Mouse (Mus musculus) MEL (cell line): ENCODE results near the gene Actr1a.

Experiments
- CTCF ChIP-seq, 3 experiments: IDR thresholded peaks in 2 of 3; conservative IDR thresholded peaks in 1 of 3; 2 replicates each; pipeline ENCODE4 v1.5.1; 2011 to 2012; ENCODE audit warnings: low read length in 3 of 3, low read depth in 2 of 3, mild to moderate bottlenecking in 2 of 3, improper control_type of control experiment in 1 of 3, inconsistent platforms in 1 of 3, mixed read lengths in 1 of 3, moderate library complexity in 1 of 3; ENCODE audit not compliant: control insufficient read depth in 1 of 3, insufficient read depth in 1 of 3, poor library complexity in 1 of 3, severe bottlenecking in 1 of 3
- GABPA ChIP-seq: IDR thresholded peaks from 2 replicates; pipeline ENCODE4 v1.6.1; 2012; ENCODE audit warnings: low read depth, mild to moderate bottlenecking, inconsistent platforms, low read length, improper control_type of control experiment, moderate library complexity
- MYC ChIP-seq: IDR thresholded peaks from 2 replicates; pipeline ENCODE4 v1.6.1; 2011; ENCODE audit warnings: low read depth, mild to moderate bottlenecking, low read length, improper control_type of control experiment, moderate library complexity
- POLR2A ChIP-seq, 2 experiments: IDR thresholded peaks; 2 replicates each; pipeline ENCODE4 v1.6.1; 2011 to 2012; ENCODE audit warnings: low read length in 2 of 2, mild to moderate bottlenecking in 2 of 2, control low read depth in 1 of 2, improper control_type of control experiment in 1 of 2, low read depth in 1 of 2, moderate library complexity in 1 of 2; ENCODE audit not compliant: control insufficient read depth in 1 of 2, insufficient read depth in 1 of 2, poor library complexity in 1 of 2
- USF1 ChIP-seq: IDR thresholded peaks from 2 replicates; pipeline ENCODE4 v1.6.1; 2014; ENCODE audit warnings: low read depth, mild to moderate bottlenecking, inconsistent platforms, low read length, improper control_type of control experiment, moderate library complexity
- USF2 ChIP-seq, 2 experiments: IDR thresholded peaks; 2 replicates each; pipeline ENCODE4 v1.6.1; 2011 to 2012; ENCODE audit warnings: improper control_type of control experiment in 2 of 2, low read length in 2 of 2, borderline replicate concordance in 1 of 2, inconsistent platforms in 1 of 2, low read depth in 1 of 2, mild to moderate bottlenecking in 1 of 2; ENCODE audit not compliant: insufficient read depth in 1 of 2
- ZKSCAN1 ChIP-seq: IDR thresholded peaks from 2 replicates; pipeline ENCODE4 v1.6.1; 2012; ENCODE audit warnings: low read depth, mild to moderate bottlenecking, inconsistent platforms, low read length, improper control_type of control experiment, moderate library complexity

DNA sequence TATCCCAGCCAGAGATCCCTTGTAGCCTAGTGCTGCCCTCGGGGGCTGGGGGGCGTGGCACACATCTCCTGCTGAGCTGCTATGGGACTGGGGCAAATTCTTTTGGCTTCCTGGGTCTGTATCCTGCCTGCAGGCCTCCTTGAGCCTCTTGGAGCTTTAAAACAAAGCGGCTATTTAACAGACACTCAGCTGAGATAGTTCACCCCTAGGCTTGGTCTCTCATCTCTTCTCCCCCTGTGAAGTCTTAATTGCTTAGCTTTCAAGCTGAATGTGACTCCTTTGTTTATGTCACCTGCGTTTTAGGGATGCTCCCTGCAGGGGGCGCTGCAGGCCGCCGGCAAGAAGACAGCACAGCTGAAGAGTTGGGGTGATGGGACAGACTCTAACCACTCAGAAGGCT, 39.9 kb upstream of the Actr1a start:
- no peak for TF ChIP-seq ZKSCAN1
- no peak for TF ChIP-seq USF2 (IDR thresholded peaks at IDR 0.05; ENCODE audit: borderline replicate concordance in 1 of 2, insufficient read depth in 1 of 2, low read depth in 1 of 2, low read length in 2 of 2)
- TF ChIP-seq MYC, result no peak
- TF ChIP-seq GABPA, result no peak
- peak; percentile 82 to 93 (median 91) for TF ChIP-seq CTCF (IDR thresholded peaks at IDR 0.05 in 2 of 3, conservative IDR thresholded peaks at IDR 0.05 in 1 of 3; ENCODE audit: control insufficient read depth in 1 of 3, insufficient read depth in 1 of 3, low read depth in 2 of 3, low read length in 3 of 3, poor library complexity in 1 of 3, severe bottlenecking in 1 of 3)
- TF ChIP-seq USF1, result no peak
- TF ChIP-seq POLR2A (IDR thresholded peaks at IDR 0.05; ENCODE audit: control insufficient read depth in 1 of 2, insufficient read depth in 1 of 2, low read depth in 1 of 2, low read length in 2 of 2, poor library complexity in 1 of 2), result no peak
